Mouse (Mus musculus): Measurements from ENCODE around the gene Lrrc26. TPM values are rescaled to one million over a fixed set of nuclear protein-coding genes. Genes with fewer than 3 reads are reported as not detected.

The Lrrc26 gene
- polyA plus RNA-seq (2015; fragmentation: Illumina TruSeq; extraction: RNeasy Lipid Tissue Mini Kit (QIAGEN cat#74804); ENCODE audit: insufficient read depth, low replicate concordance) = not detected

GRCm38 (mm10) chr2:25289651-25290050 is at the start of gene Lrrc26:
Lrrc26 (plus strand) TSS chr2:25289915.

GRCm38 (mm10) chr2:25242101-25242506 is 47.6 kb upstream of the Lrrc26 start, which contains the start of the genes Rnf208 and Cysrt1:
Rnf208 (plus strand) TSS chr2:25242255.
Cysrt1 (minus strand) TSS chr2:25242452.

GRCm38 (mm10) chr2:25246183-25247072 is 43.3 kb upstream of the Lrrc26 start, which contains the start of gene AL732309.1:
AL732309.1 (minus strand) TSS chr2:25246863.

GRCm38 (mm10) chr2:25255284-25255779 is 34.4 kb upstream of the Lrrc26 start, which contains the start of gene Tmem203:
Tmem203 (plus strand) TSS chr2:25255439.

GRCm38 (mm10) chr2:25262291-25262767 is 27.4 kb upstream of the Lrrc26 start, which contains the start of gene Tprn:
Tprn (plus strand) TSS chr2:25262618.

GRCm38 (mm10) chr2:25271827-25272511 is 17.7 kb upstream of the Lrrc26 start, which contains the start of the genes Ssna1 and Anapc2:
Ssna1 (minus strand) TSS chr2:25272438.
Anapc2 (plus strand) TSS chr2:25272478.

GRCm38 (mm10) chr2:25287927-25288649 is 1.6 kb upstream of the Lrrc26 start, which contains the start of gene Tmem210:
Tmem210 (plus strand) TSS chr2:25288145.

GRCm38 (mm10) chr2:25318971-25319773 is 29.5 kb downstream of the Lrrc26 start, which contains the start of gene Grin1:
Grin1 (minus strand) TSS chr2:25319187.

GRCm38 (mm10) chr2:25332286-25333160 is 42.8 kb downstream of the Lrrc26 start, which contains the start of gene Man1b1:
Man1b1 (plus strand) TSS chr2:25332338.

Other genes with a start within 250 kb of the Lrrc26 start
- 15.8 TPM for gene Nsmf, start 235.6 kb upstream of the Lrrc26 start, polyA plus RNA-seq (2015; fragmentation: Illumina TruSeq; extraction: RNeasy Lipid Tissue Mini Kit (QIAGEN cat#74804); ENCODE audit: insufficient read depth, low replicate concordance)
- gene Entpd8, start 209.6 kb upstream of the Lrrc26 start, polyA plus RNA-seq (2015; fragmentation: Illumina TruSeq; extraction: RNeasy Lipid Tissue Mini Kit (QIAGEN cat#74804); ENCODE audit: insufficient read depth, low replicate concordance) = not detected
- not detected for gene Noxa1, start 194.8 kb upstream of the Lrrc26 start, polyA plus RNA-seq (2015; fragmentation: Illumina TruSeq; extraction: RNeasy Lipid Tissue Mini Kit (QIAGEN cat#74804); ENCODE audit: insufficient read depth, low replicate concordance)
- 4.6 TPM for gene Nrarp, start 109.2 kb upstream of the Lrrc26 start, polyA plus RNA-seq (2015; fragmentation: Illumina TruSeq; extraction: RNeasy Lipid Tissue Mini Kit (QIAGEN cat#74804); ENCODE audit: insufficient read depth, low replicate concordance)
- 31.7 TPM for gene Tor4a, start 93.0 kb upstream of the Lrrc26 start, polyA plus RNA-seq (2015; fragmentation: Illumina TruSeq; extraction: RNeasy Lipid Tissue Mini Kit (QIAGEN cat#74804); ENCODE audit: insufficient read depth, low replicate concordance)
- gene Nelfb, start 78.4 kb upstream of the Lrrc26 start, polyA plus RNA-seq (2015; fragmentation: Illumina TruSeq; extraction: RNeasy Lipid Tissue Mini Kit (QIAGEN cat#74804); ENCODE audit: insufficient read depth, low replicate concordance) = 52.5 TPM
- not detected for gene Stpg3, start 75.3 kb upstream of the Lrrc26 start, polyA plus RNA-seq (2015; fragmentation: Illumina TruSeq; extraction: RNeasy Lipid Tissue Mini Kit (QIAGEN cat#74804); ENCODE audit: insufficient read depth, low replicate concordance)
- gene Fam166a, start 71.2 kb upstream of the Lrrc26 start, polyA plus RNA-seq (2015; fragmentation: Illumina TruSeq; extraction: RNeasy Lipid Tissue Mini Kit (QIAGEN cat#74804); ENCODE audit: insufficient read depth, low replicate concordance) = not detected
- gene Tubb4b, start 65.2 kb upstream of the Lrrc26 start, polyA plus RNA-seq (2015; fragmentation: Illumina TruSeq; extraction: RNeasy Lipid Tissue Mini Kit (QIAGEN cat#74804); ENCODE audit: insufficient read depth, low replicate concordance) = 108 TPM
- not detected for gene Slc34a3, start 55.6 kb upstream of the Lrrc26 start, polyA plus RNA-seq (2015; fragmentation: Illumina TruSeq; extraction: RNeasy Lipid Tissue Mini Kit (QIAGEN cat#74804); ENCODE audit: insufficient read depth, low replicate concordance)
- not detected for gene Rnf224, start 53.1 kb upstream of the Lrrc26 start, polyA plus RNA-seq (2015; fragmentation: Illumina TruSeq; extraction: RNeasy Lipid Tissue Mini Kit (QIAGEN cat#74804); ENCODE audit: insufficient read depth, low replicate concordance)
- 0.18 TPM for gene Rnf208, start 47.7 kb upstream of the Lrrc26 start, polyA plus RNA-seq (2015; fragmentation: Illumina TruSeq; extraction: RNeasy Lipid Tissue Mini Kit (QIAGEN cat#74804); ENCODE audit: insufficient read depth, low replicate concordance)
- not detected for gene Cysrt1, start 47.5 kb upstream of the Lrrc26 start, polyA plus RNA-seq (2015; fragmentation: Illumina TruSeq; extraction: RNeasy Lipid Tissue Mini Kit (QIAGEN cat#74804); ENCODE audit: insufficient read depth, low replicate concordance)
- 8.7 TPM for gene AL732309.1, start 43.1 kb upstream of the Lrrc26 start, polyA plus RNA-seq (2015; fragmentation: Illumina TruSeq; extraction: RNeasy Lipid Tissue Mini Kit (QIAGEN cat#74804); ENCODE audit: insufficient read depth, low replicate concordance)
- gene Tmem203, start 34.5 kb upstream of the Lrrc26 start, polyA plus RNA-seq (2015; fragmentation: Illumina TruSeq; extraction: RNeasy Lipid Tissue Mini Kit (QIAGEN cat#74804); ENCODE audit: insufficient read depth, low replicate concordance) = 3.6 TPM
- 5.7 TPM for gene Tprn, start 27.3 kb upstream of the Lrrc26 start, polyA plus RNA-seq (2015; fragmentation: Illumina TruSeq; extraction: RNeasy Lipid Tissue Mini Kit (QIAGEN cat#74804); ENCODE audit: insufficient read depth, low replicate concordance)
- gene Ssna1, start 17.5 kb upstream of the Lrrc26 start, polyA plus RNA-seq (2015; fragmentation: Illumina TruSeq; extraction: RNeasy Lipid Tissue Mini Kit (QIAGEN cat#74804); ENCODE audit: insufficient read depth, low replicate concordance) = 30.6 TPM
- 58.0 TPM for gene Anapc2, start 17.4 kb upstream of the Lrrc26 start, polyA plus RNA-seq (2015; fragmentation: Illumina TruSeq; extraction: RNeasy Lipid Tissue Mini Kit (QIAGEN cat#74804); ENCODE audit: insufficient read depth, low replicate concordance)
- not detected for gene Tmem210, start 1.8 kb upstream of the Lrrc26 start, polyA plus RNA-seq (2015; fragmentation: Illumina TruSeq; extraction: RNeasy Lipid Tissue Mini Kit (QIAGEN cat#74804); ENCODE audit: insufficient read depth, low replicate concordance)
- gene Grin1, start 29.3 kb downstream of the Lrrc26 start, polyA plus RNA-seq (2015; fragmentation: Illumina TruSeq; extraction: RNeasy Lipid Tissue Mini Kit (QIAGEN cat#74804); ENCODE audit: insufficient read depth, low replicate concordance) = not detected
- 62.7 TPM for gene Man1b1, start 42.4 kb downstream of the Lrrc26 start, polyA plus RNA-seq (2015; fragmentation: Illumina TruSeq; extraction: RNeasy Lipid Tissue Mini Kit (QIAGEN cat#74804); ENCODE audit: insufficient read depth, low replicate concordance)
- gene Dpp7, start 66.4 kb downstream of the Lrrc26 start, polyA plus RNA-seq (2015; fragmentation: Illumina TruSeq; extraction: RNeasy Lipid Tissue Mini Kit (QIAGEN cat#74804); ENCODE audit: insufficient read depth, low replicate concordance) = 30.6 TPM
- gene Uap1l1, start 75.8 kb downstream of the Lrrc26 start, polyA plus RNA-seq (2015; fragmentation: Illumina TruSeq; extraction: RNeasy Lipid Tissue Mini Kit (QIAGEN cat#74804); ENCODE audit: insufficient read depth, low replicate concordance) = 14.4 TPM
- 0.75 TPM for gene Sapcd2, start 82.4 kb downstream of the Lrrc26 start, polyA plus RNA-seq (2015; fragmentation: Illumina TruSeq; extraction: RNeasy Lipid Tissue Mini Kit (QIAGEN cat#74804); ENCODE audit: insufficient read depth, low replicate concordance)
- 1.2 TPM for gene Entpd2, start 106.0 kb downstream of the Lrrc26 start, polyA plus RNA-seq (2015; fragmentation: Illumina TruSeq; extraction: RNeasy Lipid Tissue Mini Kit (QIAGEN cat#74804); ENCODE audit: insufficient read depth, low replicate concordance)
- 12.1 TPM for gene Npdc1, start 109.4 kb downstream of the Lrrc26 start, polyA plus RNA-seq (2015; fragmentation: Illumina TruSeq; extraction: RNeasy Lipid Tissue Mini Kit (QIAGEN cat#74804); ENCODE audit: insufficient read depth, low replicate concordance)
- gene Fut7, start 133.4 kb downstream of the Lrrc26 start, polyA plus RNA-seq (2015; fragmentation: Illumina TruSeq; extraction: RNeasy Lipid Tissue Mini Kit (QIAGEN cat#74804); ENCODE audit: insufficient read depth, low replicate concordance) = 1.4 TPM
- gene Abca2, start 138.8 kb downstream of the Lrrc26 start, polyA plus RNA-seq (2015; fragmentation: Illumina TruSeq; extraction: RNeasy Lipid Tissue Mini Kit (QIAGEN cat#74804); ENCODE audit: insufficient read depth, low replicate concordance) = 17.7 TPM
- gene Clic3, start 166.9 kb downstream of the Lrrc26 start, polyA plus RNA-seq (2015; fragmentation: Illumina TruSeq; extraction: RNeasy Lipid Tissue Mini Kit (QIAGEN cat#74804); ENCODE audit: insufficient read depth, low replicate concordance) = not detected
- gene Paxx, start 171.2 kb downstream of the Lrrc26 start, polyA plus RNA-seq (2015; fragmentation: Illumina TruSeq; extraction: RNeasy Lipid Tissue Mini Kit (QIAGEN cat#74804); ENCODE audit: insufficient read depth, low replicate concordance) = 33.9 TPM
- not detected for gene Ptgds, start 180.1 kb downstream of the Lrrc26 start, polyA plus RNA-seq (2015; fragmentation: Illumina TruSeq; extraction: RNeasy Lipid Tissue Mini Kit (QIAGEN cat#74804); ENCODE audit: insufficient read depth, low replicate concordance)
- not detected for gene Lcn12, start 204.0 kb downstream of the Lrrc26 start, polyA plus RNA-seq (2015; fragmentation: Illumina TruSeq; extraction: RNeasy Lipid Tissue Mini Kit (QIAGEN cat#74804); ENCODE audit: insufficient read depth, low replicate concordance)
- gene Fbxw5, start 210.8 kb downstream of the Lrrc26 start, polyA plus RNA-seq (2015; fragmentation: Illumina TruSeq; extraction: RNeasy Lipid Tissue Mini Kit (QIAGEN cat#74804); ENCODE audit: insufficient read depth, low replicate concordance) = 33.4 TPM
- 0.72 TPM for gene C8g, start 211.8 kb downstream of the Lrrc26 start, polyA plus RNA-seq (2015; fragmentation: Illumina TruSeq; extraction: RNeasy Lipid Tissue Mini Kit (QIAGEN cat#74804); ENCODE audit: insufficient read depth, low replicate concordance)